Mouse (Mus musculus) liver, adult 2 months (tissue): ENCODE measurements around the gene Erich6b. TPM values are rescaled to one million over a fixed set of nuclear protein-coding genes. Genes with fewer than 3 reads are reported as not detected.

Experiments used
- DNase-seq: peaks from one replicate; pipeline ENCODE4 v3.0.0-alpha.2; 2011; ENCODE audit warnings: low read depth, low spot score; ENCODE audit errors: extremely low read depth
- H3K27ac ChIP-seq: fragments of 200-500 bp; replicated peaks from 2 replicates; pipeline ENCODE4 v1.5.1; 2012; ENCODE audit warnings: low read depth, mild to moderate bottlenecking, control low read depth, inconsistent platforms, low read length; ENCODE audit not compliant: insufficient read depth
- H3K27me3 ChIP-seq: fragments of 200-500 bp; 2 replicates; pipeline ENCODE4 v1.6.1; 2012; ENCODE audit warnings: mild to moderate bottlenecking, moderate library complexity, low read length, inconsistent platforms; ENCODE audit not compliant: control insufficient read depth, insufficient read depth
- H3K36me3 ChIP-seq: fragments of 200-500 bp; 2 replicates; pipeline ENCODE4 v1.6.1; 2012; ENCODE audit warnings: low read length, inconsistent platforms; ENCODE audit not compliant: control insufficient read depth, insufficient read depth
- H3K4me1 ChIP-seq: fragments of 200-500 bp; 2 replicates; pipeline ENCODE4 v1.6.1; 2011; ENCODE audit warnings: low read length; ENCODE audit not compliant: control insufficient read depth, insufficient read depth
- H3K4me3 ChIP-seq: fragments of 200-500 bp; 2 replicates; pipeline ENCODE4 v1.5.1; 2011; ENCODE audit warnings: low read depth, mild to moderate bottlenecking, control low read depth, low read length, moderate library complexity; ENCODE audit not compliant: insufficient read depth
- H3K79me2 ChIP-seq: fragments of 200-500 bp; 2 replicates; pipeline ENCODE4 v1.6.1; 2012; ENCODE audit warnings: inconsistent platforms, mild to moderate bottlenecking, low read length, moderate library complexity; ENCODE audit not compliant: control insufficient read depth, insufficient read depth
- H3K9ac ChIP-seq: fragments of 200-500 bp; 2 replicates; pipeline ENCODE4 v1.6.1; 2012; ENCODE audit warnings: low read depth, mild to moderate bottlenecking, control low read depth, inconsistent platforms, low read length
- CTCF ChIP-seq: fragments of 200-500 bp; IDR thresholded peaks from 2 replicates; pipeline ENCODE4 v1.5.1; 2011; ENCODE audit warnings: low read depth, low read length, control low read depth
- POLR2A ChIP-seq: fragments of 200-500 bp; IDR thresholded peaks from 2 replicates; pipeline ENCODE4 v1.6.1; 2011; ENCODE audit warnings: low read length, control low read depth; ENCODE audit not compliant: insufficient read depth; ENCODE audit errors: extremely low read depth
- WGBS: fragments of 180-500 bp; shearing (Covaris S2); methylation state at CpG from one replicate; pipeline ENCODE4 v1.1.7; 2018; 5-methylcytosine and 5-hydroxymethylcytosine counted together
- polyA plus RNA-seq: library from polyadenylated mRNA; depleted of rRNA; stranded (reverse); fragments of >200 nt; gene quantifications from 2 replicates; pipeline ENCODE4 v1.2.3, GENCODE M21; 2012; rRNA removed
- total RNA-seq: library from RNA; depleted of rRNA; stranded (reverse); fragments of >200 nt; gene quantifications from 2 replicates; pipeline ENCODE4 v1.2.3, GENCODE M21; 2014; rRNA removed

Gene Erich6b
- total and polyA plus RNA-seq, 2 experiments: not detected

DNA sequence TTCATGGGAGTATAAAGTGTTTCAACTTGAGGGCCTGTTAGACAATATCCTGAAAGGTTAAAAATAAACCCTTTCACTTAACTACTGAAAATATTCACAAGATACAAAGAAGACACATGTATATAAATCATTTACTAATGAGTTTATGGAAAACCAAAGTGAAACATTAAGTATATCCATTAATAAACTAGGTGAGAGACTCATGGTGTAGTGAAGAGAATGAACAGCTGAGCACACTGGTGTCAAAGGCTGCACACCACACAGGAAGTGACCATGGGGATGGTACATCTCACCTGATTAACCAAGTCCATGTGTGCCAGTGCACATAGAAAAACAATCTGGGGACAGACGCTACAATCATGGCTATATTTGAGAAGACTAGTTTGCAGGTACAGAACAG is 66.9 kb downstream of the Erich6b start:
- Histone ChIP-seq H3K27me3 (no peaks in the 10 kb centered on the region), H3K4me1 (no peaks in the 10 kb centered on the region), H3K9ac (no peak overlapping the region), H3K27ac (no peak overlapping the region), H3K4me3 (no peak overlapping the region), H3K36me3 (peaks cover 76% of the 10 kb centered on the region), H3K79me2 (no peaks in the 10 kb centered on the region)
- no peak for DNase-seq
- WGBS: 75% methylated on average over 1 of the region's 1 CpGs
- TF ChIP-seq CTCF (no peak), POLR2A (no peak)

DNA sequence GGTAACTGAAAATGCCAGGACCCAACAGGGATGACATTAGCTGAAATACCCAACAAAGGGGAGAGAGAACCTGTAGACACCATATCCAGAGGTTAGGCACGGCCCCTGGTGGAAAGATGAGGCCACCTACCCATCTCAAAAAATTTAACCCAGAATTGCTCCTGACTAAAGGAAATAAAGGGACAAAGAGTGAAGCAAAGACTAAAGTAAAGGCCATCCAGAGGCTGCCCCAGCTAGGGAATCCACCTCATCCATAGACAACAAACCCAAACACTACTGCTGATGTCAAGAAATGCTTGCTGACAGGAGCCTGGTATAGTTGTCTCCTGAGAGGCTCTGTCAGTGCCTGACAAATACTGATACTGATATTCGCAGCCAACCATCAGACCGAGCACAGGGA is 69.7 kb downstream of the Erich6b start:
- DNase-seq: no peak
- Histone ChIP-seq H3K9ac (no peak overlapping the region), H3K4me1 (no peaks in the 10 kb centered on the region), H3K27me3 (no peaks in the 10 kb centered on the region), H3K4me3 (no peak overlapping the region), H3K36me3 (peaks cover 70% of the 10 kb centered on the region), H3K79me2 (no peaks in the 10 kb centered on the region), H3K27ac (no peak overlapping the region)
- 95% methylated on average over 3 of the region's 3 CpGs for WGBS
- TF ChIP-seq POLR2A (no peak), CTCF (no peak)

DNA sequence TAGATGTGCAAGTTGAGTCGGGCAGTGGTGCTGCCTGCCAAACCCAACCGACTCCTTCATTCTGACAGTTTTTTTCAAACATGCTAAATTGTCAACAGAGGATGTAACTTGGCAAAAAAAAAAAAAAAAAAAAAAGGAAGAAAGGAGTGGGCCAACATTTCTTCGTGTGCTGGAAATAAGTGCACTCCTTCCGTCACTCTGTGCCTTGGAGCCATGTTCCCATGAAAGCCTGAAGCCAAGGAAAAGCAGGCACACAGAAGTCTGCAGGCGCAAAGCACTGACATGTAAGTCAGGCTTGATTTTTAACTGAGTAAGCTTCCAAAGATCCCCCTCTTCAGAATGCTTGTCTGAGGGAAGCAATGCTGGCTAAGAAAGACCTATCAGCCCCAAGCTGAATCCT is 70.6 kb downstream of the Erich6b start:
- Histone ChIP-seq H3K4me1 (no peaks in the 10 kb centered on the region), H3K79me2 (no peaks in the 10 kb centered on the region), H3K9ac (no peak overlapping the region), H3K27ac (no peak overlapping the region), H3K4me3 (no peak overlapping the region), H3K27me3 (no peaks in the 10 kb centered on the region), H3K36me3 (peaks cover 66% of the 10 kb centered on the region)
- WGBS: 79% methylated on average over 5 of the region's 5 CpGs
- DNase-seq: no peak
- no peak for TF ChIP-seq POLR2A
- TF ChIP-seq CTCF: no peak

DNA sequence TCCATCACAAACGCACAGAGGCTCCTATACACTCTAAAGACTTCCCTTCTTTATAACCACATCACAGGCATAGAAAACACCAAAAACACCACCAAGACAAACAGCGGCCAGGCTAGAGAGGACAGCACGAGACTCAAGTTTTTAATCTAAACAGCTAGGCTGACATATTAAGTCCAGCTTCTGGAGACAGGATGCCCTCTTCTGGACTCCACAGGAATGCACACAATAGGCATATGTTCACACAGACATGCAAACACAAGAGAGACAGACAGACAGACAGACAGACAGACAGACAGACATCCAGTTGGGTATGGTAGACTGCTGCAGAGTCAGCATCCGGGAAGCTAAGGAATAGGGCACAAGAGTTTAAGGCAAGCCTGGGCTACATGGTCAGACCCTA is 71.6 kb downstream of the Erich6b start:
- peaks cover 65% of the 10 kb centered on the region for H3K36me3 ChIP-seq
- WGBS: 89% methylated on average over 4 of the region's 4 CpGs

DNA sequence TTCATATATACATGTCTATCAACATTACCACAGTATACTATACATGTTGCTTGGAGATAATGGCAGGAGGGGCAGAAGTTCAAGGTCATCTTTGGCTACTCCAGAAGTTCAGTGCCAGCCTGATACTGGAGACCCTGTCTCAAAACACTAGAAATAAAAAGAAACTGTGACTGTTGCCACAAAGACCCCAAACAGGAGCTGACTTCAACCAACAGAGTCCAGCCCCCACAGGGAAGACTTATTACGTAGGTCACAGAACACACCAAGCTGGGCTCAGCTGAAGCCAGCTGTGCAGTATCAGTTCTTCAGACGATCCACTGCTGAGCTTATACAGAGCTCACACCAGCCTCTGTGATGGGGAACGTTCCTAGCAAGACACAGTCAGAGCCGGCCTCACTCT is 74.4 kb downstream of the Erich6b start:
- no peak overlapping the region for H3K9ac ChIP-seq
- H3K79me2 ChIP-seq: no peaks in the 10 kb centered on the region
- H3K4me1 ChIP-seq: no peaks in the 10 kb centered on the region
- no peak overlapping the region for H3K4me3 ChIP-seq
- H3K27me3 ChIP-seq: no peaks in the 10 kb centered on the region
- peaks cover 61% of the 10 kb centered on the region for H3K36me3 ChIP-seq
- WGBS: 91% methylated on average over 4 of the region's 4 CpGs
- no peak for TF ChIP-seq POLR2A
- DNase-seq: no peak
- H3K27ac ChIP-seq: no peak overlapping the region

More for the DNA sequence above, 71.6 kb downstream of the Erich6b start:
- no peaks in the 10 kb centered on the region for H3K27me3 ChIP-seq
- TF ChIP-seq CTCF: no peak
- TF ChIP-seq POLR2A: no peak
- H3K9ac ChIP-seq: no peak overlapping the region
- no peak for DNase-seq
- no peaks in the 10 kb centered on the region for H3K79me2 ChIP-seq
- H3K4me3 ChIP-seq: no peak overlapping the region
- no peak overlapping the region for H3K27ac ChIP-seq
- H3K4me1 ChIP-seq: no peaks in the 10 kb centered on the region

Other genes with a start within 250 kb of the Erich6b start
- not detected in 2 replicates for gene Siah3, start 186.3 kb upstream of the Erich6b start, total RNA-seq
- not detected in 2 replicates for gene Siah3, start 186.3 kb upstream of the Erich6b start, polyA plus RNA-seq
- gene Spert, start 49.1 kb upstream of the Erich6b start, total RNA-seq: not detected in 2 replicates
- not detected in 2 replicates for gene Spert, start 49.1 kb upstream of the Erich6b start, polyA plus RNA-seq
- 10.9 and 12.3 TPM in 2 replicates for gene Cog3, start 112.3 kb downstream of the Erich6b start, total RNA-seq
- 4.2 and 5.3 TPM in 2 replicates for gene Cog3, start 112.3 kb downstream of the Erich6b start, polyA plus RNA-seq
- gene Slc25a30, start 144.8 kb downstream of the Erich6b start, total RNA-seq: 10.5 and 14.8 TPM in 2 replicates
- gene Slc25a30, start 144.8 kb downstream of the Erich6b start, polyA plus RNA-seq: 7.3 and 17.4 TPM in 2 replicates
- gene Tpt1, start 202.8 kb downstream of the Erich6b start, total RNA-seq: 1,382 and 1,429 TPM in 2 replicates
- gene Tpt1, start 202.8 kb downstream of the Erich6b start, polyA plus RNA-seq: 1,392 and 1,422 TPM in 2 replicates